Mouse (Mus musculus): Measurements from ENCODE around the gene Foxn2.

DNA sequence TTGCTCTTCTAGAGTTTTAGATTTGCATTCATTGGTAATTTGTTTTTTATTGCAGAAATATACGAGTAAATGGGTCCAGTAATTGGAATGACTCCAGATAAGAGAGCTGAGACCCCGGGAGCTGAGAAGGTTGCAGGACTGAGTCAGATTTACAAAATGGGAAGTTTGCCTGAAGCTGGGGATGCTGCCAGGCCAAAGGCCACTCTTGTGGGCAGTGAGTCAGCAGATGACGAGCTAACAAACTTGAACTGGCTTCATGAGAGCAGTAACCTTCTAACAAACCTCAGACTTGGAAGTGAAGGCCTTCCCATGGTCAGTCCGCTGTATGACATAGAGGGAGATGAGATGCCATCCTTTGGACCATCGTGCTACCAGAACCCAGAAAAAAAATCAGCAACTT, 22.1 kb downstream of the Foxn2 start:
- no peak for TF ChIP-seq USF1 (IDR thresholded peaks at IDR 0.05; ENCODE audit: low read depth)
- no peak for TF ChIP-seq CTCF (IDR thresholded peaks at IDR 0.05; ENCODE audit: control insufficient read depth, insufficient read depth, insufficient read length)
